Mouse (Mus musculus): ENCODE results near the gene Itga11. TPM values are rescaled to one million over a fixed set of nuclear protein-coding genes. Genes with fewer than 3 reads are reported as not detected.

The Itga11 gene
- 1.4 and 2.0 TPM in 2 replicates for polyA plus RNA-seq (2014; fragmentation: Nextera tagmentation; extraction: Ambion mirVana)

DNA sequence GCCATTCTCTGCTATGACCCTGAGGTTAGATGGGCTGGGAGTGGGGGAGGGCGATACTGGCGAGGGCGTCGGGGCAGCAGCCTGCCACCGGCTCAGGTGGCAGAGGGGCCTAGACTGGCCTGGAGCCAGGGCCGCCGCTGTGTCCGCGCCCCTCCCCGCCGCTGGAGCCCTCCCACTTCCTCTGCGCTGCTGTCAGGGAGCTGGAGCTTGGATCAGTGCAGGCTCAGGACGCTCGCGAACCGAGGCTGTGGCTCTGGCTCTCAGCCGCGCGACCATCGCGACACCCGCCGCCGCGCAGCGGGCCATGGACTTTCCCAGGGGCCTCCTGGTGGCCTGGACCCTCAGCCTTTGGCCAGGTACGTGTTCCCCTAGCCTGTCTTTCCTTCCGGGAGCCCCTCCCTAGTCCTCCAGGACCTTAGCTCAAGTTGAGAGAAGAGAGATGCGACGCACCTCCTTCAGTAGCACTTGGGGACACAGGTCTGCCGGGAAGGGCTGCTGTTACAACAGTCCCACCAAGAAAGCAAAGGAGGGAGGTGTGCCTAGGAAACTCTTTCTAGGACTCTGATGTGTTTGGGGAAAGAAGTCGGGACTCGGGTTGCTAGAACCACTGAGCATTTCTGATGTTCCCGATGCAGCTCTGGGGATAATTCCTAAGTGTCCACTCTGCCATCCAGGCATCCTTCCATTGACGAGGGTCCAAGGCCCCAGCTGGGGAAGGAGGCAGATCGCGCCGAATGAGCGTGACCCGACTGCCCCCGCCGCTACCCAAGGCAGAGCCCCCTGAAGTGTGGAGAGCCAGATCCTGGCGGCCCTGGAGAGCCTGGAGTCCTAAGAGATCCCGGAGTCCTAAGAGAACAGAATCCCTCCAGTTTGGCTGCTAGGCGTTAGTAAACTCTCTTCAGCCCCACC, at the start of gene Itga11:
TSS of gene Itga11 (plus strand) at position 186 of the 909 bp plus-strand sequence.
- 1% methylated on average over 45 of the region's 45 CpGs for WGBS

DNA sequence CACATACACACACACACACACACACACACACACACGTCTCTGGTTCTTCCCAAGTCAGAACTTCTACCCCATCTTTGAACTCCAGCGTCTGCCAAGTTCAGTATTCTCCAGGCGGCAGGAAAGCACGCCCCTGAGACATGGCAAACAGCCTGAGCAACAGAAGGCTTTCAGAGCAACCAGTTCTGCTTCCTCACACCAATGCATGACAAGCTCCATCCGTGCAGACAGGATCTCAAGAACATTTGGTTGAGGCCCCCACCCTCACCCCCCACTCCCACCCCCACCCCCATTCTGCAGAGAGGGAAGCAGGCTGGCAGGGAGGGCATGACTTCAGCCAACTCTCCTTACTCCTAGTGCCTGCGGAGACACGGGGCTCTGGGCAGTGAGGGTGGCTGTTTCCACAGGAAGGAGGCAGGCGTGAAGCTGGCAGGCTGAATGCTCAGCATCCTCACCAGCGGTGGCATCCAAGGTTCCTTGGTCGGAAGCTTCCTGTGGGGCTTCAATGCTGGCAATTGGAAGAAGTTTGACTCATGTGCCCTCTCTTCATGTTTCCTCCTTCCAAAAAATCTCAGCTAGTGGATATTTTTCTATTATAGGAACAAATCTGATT, 46.9 kb upstream of the Itga11 start:
- ATAC-seq (ENCODE audit: insufficient number of reproducible peaks, insufficient read depth, low FRiP score, low read depth) = no peak
- no peak overlapping the region for H3K4me3 ChIP-seq (ENCODE audit: low read depth, low read length)
- H3K9ac ChIP-seq (replicated peaks; ENCODE audit: low read depth, low read length) = no peak overlapping the region
- no peaks in the 10 kb centered on the region for H3K27me3 ChIP-seq (ENCODE audit: control insufficient read depth, insufficient read depth, low read length)
- no peaks in the 10 kb centered on the region for H3K4me1 ChIP-seq (ENCODE audit: control insufficient read depth, insufficient read depth, low read length)
- 73% methylated on average over 10 of the region's 10 CpGs for WGBS
- no peaks in the 10 kb centered on the region for H3K36me3 ChIP-seq (ENCODE audit: control insufficient read depth, insufficient read depth, low read length)
- no peaks in the 10 kb centered on the region for H3K9me3 ChIP-seq (ENCODE audit: control insufficient read depth, low read depth, low read length)
- no peak overlapping the region for H3K27ac ChIP-seq (ENCODE audit: low read length)
- H3K4me2 ChIP-seq (replicated peaks; ENCODE audit: low read depth, low read length) = no peak overlapping the region

More for the DNA sequence above, at the start of gene Itga11:
- H3K4me1 ChIP-seq (ENCODE audit: control insufficient read depth, insufficient read depth, low read length) = 0 out of 2 replicates have a peak, but pooled peaks cover 11% of the 10 kb centered on the region
- ATAC-seq (ENCODE audit: insufficient number of reproducible peaks, insufficient read depth, low FRiP score, low read depth) = peak; percentile 56; the same call in 1 of the 2 replicates
- no peak within 1 kb of the TSS for H3K27ac ChIP-seq (ENCODE audit: low read length)
- H3K4me3 ChIP-seq (ENCODE audit: low read depth, low read length) = peak within 1 kb of the TSS; percentile 44
- H3K4me2 ChIP-seq (replicated peaks; ENCODE audit: low read depth, low read length) = peak within 1 kb of the TSS; percentile 93
- H3K9ac ChIP-seq (replicated peaks; ENCODE audit: low read depth, low read length) = peak within 1 kb of the TSS; percentile 18; the same call in 1 of the 2 replicates
- H3K36me3 ChIP-seq (ENCODE audit: control insufficient read depth, insufficient read depth, low read length) = no peaks in the 10 kb centered on the region
- H3K27me3 ChIP-seq (ENCODE audit: control insufficient read depth, insufficient read depth, low read length) = peaks cover 9% of the 10 kb centered on the region; the same call in 1 of the 2 replicates
- H3K9me3 ChIP-seq (ENCODE audit: control insufficient read depth, low read depth, low read length) = no peaks in the 10 kb centered on the region

DNA sequence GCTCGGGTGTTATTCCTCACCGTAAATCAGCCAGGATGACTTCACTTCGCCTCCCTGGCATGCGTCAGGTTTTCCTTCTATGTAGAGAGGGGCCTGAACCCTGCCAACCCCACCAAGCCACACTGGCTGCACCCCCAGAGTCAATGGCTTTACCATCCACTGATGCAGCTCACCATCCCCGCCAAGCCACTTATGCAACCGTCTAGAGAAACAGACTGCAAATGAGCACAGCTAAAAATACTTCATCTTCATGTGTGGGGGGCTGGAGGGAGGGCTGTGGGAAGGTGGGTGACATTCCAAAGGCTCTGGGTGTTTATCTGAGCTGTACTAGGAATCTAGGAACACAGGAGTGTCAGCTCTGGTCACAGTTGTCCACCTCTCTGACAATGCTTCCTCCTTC, 45.2 kb upstream of the Itga11 start:
- Histone ChIP-seq H3K4me3 (ENCODE audit: low read depth, low read length) (no peak overlapping the region), H3K9ac (replicated peaks; ENCODE audit: low read depth, low read length) (no peak overlapping the region), H3K27ac (ENCODE audit: low read length) (no peak overlapping the region), H3K27me3 (ENCODE audit: control insufficient read depth, insufficient read depth, low read length) (no peaks in the 10 kb centered on the region), H3K36me3 (ENCODE audit: control insufficient read depth, insufficient read depth, low read length) (no peaks in the 10 kb centered on the region), H3K9me3 (ENCODE audit: control insufficient read depth, low read depth, low read length) (no peaks in the 10 kb centered on the region), H3K4me2 (replicated peaks; ENCODE audit: low read depth, low read length) (no peak overlapping the region), H3K4me1 (ENCODE audit: control insufficient read depth, insufficient read depth, low read length) (no peaks in the 10 kb centered on the region)
- ATAC-seq (ENCODE audit: insufficient number of reproducible peaks, insufficient read depth, low FRiP score, low read depth) = no peak
- 49% methylated on average over 6 of the region's 6 CpGs for WGBS

DNA sequence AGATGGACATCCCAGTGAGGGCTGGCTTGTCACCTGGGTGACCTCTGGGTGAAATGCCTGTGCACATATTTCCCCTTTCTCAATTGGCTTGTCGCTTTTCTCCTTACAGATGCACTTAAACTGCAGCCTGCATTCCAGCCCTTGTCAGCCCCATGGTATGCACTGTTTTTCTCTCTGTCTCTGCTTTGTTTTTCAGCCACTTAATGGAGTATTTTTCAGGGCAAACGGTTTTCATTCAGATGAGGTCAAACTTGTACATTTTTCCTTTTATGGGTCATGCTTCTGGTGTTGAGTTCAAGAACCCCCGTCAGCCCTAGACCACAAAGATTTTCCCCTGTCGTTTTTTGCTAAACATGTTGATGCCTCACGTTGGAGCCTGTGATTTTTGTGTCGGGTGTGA, 39.6 kb upstream of the Itga11 start:
- no peak overlapping the region for H3K4me2 ChIP-seq (replicated peaks; ENCODE audit: low read depth, low read length)
- no peaks in the 10 kb centered on the region for H3K9me3 ChIP-seq (ENCODE audit: control insufficient read depth, low read depth, low read length)
- no peaks in the 10 kb centered on the region for H3K27me3 ChIP-seq (ENCODE audit: control insufficient read depth, insufficient read depth, low read length)
- H3K36me3 ChIP-seq (ENCODE audit: control insufficient read depth, insufficient read depth, low read length) = no peaks in the 10 kb centered on the region
- H3K9ac ChIP-seq (replicated peaks; ENCODE audit: low read depth, low read length) = no peak overlapping the region
- H3K4me3 ChIP-seq (ENCODE audit: low read depth, low read length) = no peak overlapping the region
- no peak overlapping the region for H3K27ac ChIP-seq (ENCODE audit: low read length)
- WGBS = 31% methylated on average over 6 of the region's 6 CpGs
- no peak for ATAC-seq (ENCODE audit: insufficient number of reproducible peaks, insufficient read depth, low FRiP score, low read depth)
- H3K4me1 ChIP-seq (ENCODE audit: control insufficient read depth, insufficient read depth, low read length) = no peaks in the 10 kb centered on the region

DNA sequence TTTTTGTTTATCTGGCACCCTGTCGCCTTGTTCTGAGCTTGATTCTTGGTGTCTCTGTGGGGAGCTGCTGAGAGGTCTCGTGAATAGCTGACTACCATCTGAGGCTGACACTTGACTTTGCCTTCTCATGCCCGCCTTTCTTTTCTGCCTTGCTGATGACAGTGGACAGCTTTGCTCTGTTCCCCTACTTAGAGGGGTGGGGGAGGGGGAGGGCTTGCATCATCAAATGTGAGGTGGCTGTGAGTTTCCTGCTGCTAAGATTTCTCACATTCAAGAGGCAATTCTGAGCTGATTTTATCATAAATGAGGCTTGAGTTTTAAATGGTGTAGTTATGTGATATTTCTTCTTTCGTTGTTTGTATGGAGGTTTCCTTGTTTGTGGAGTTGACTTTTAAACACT, 37.9 kb upstream of the Itga11 start:
- H3K27ac ChIP-seq (ENCODE audit: low read length) = no peak overlapping the region
- H3K4me3 ChIP-seq (ENCODE audit: low read depth, low read length) = no peak overlapping the region
- 60% methylated on average over 4 of the region's 4 CpGs for WGBS
- no peaks in the 10 kb centered on the region for H3K36me3 ChIP-seq (ENCODE audit: control insufficient read depth, insufficient read depth, low read length)
- no peaks in the 10 kb centered on the region for H3K9me3 ChIP-seq (ENCODE audit: control insufficient read depth, low read depth, low read length)
- no peak overlapping the region for H3K9ac ChIP-seq (replicated peaks; ENCODE audit: low read depth, low read length)
- ATAC-seq (ENCODE audit: insufficient number of reproducible peaks, insufficient read depth, low FRiP score, low read depth) = no peak
- H3K4me1 ChIP-seq (ENCODE audit: control insufficient read depth, insufficient read depth, low read length) = no peaks in the 10 kb centered on the region
- H3K27me3 ChIP-seq (ENCODE audit: control insufficient read depth, insufficient read depth, low read length) = no peaks in the 10 kb centered on the region
- H3K4me2 ChIP-seq (replicated peaks; ENCODE audit: low read depth, low read length) = no peak overlapping the region

DNA sequence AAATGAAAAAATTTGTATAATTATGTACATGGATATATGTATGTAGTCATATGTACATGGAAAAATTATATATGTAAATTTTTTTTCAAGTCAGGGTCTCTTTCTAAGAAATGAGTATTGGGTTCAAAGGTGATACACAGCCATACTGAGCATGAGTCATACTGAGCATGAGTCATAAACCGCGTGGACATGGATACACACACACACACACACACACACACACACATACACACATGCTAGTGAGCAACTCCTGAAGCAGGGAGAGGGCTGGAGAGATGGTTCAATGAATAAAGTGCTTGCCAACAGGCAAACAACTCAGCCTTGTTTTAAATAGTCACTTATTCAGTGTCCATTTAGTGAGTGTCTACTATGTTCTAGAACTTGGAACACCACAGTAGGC, 37.4 kb upstream of the Itga11 start:
- WGBS = 79% methylated on average over 2 of the region's 2 CpGs
- H3K9me3 ChIP-seq (ENCODE audit: control insufficient read depth, low read depth, low read length) = no peaks in the 10 kb centered on the region
- no peak for ATAC-seq (ENCODE audit: insufficient number of reproducible peaks, insufficient read depth, low FRiP score, low read depth)

DNA sequence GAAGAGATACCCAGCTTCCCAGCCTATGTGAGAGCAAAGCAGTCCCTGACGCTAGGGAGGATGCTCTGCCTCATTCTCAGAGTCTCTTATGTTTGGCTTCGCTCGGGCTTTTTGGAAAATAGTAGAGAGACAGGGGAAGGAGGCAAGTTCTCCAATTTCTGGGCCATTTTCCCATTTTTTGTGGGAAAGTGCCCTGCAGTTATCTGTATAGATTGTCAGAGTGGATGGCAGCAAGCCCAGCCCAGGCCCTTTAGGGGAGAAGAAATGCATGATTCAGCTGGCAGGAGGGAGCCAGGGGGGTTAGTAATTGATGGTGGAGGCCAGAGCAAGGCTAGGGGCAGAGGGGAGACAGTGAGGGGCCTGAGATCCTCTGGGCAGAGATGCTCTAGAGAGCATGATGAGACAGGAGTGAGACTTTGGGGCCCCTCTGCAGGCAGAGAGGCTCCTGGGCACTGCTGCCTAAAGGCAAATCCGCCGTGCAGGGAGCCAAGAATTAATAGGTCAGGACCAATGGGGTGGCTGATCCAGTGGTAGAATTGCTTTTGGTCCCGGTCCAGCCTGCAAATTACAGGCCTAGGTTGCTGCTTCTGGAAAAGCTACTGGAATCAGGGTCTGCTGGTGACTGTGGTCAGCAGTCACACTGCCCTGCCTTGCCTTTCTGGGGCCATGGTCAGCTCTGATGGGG, 31.8 kb upstream of the Itga11 start:
- 67% methylated on average over 6 of the region's 6 CpGs for WGBS
- no peaks in the 10 kb centered on the region for H3K4me1 ChIP-seq (ENCODE audit: control insufficient read depth, insufficient read depth, low read length)
- no peaks in the 10 kb centered on the region for H3K9me3 ChIP-seq (ENCODE audit: control insufficient read depth, low read depth, low read length)
- ATAC-seq (ENCODE audit: insufficient number of reproducible peaks, insufficient read depth, low FRiP score, low read depth) = no peak
- H3K27ac ChIP-seq (ENCODE audit: low read length) = no peak overlapping the region
- no peak overlapping the region for H3K4me2 ChIP-seq (replicated peaks; ENCODE audit: low read depth, low read length)
- no peak overlapping the region for H3K9ac ChIP-seq (replicated peaks; ENCODE audit: low read depth, low read length)
- H3K27me3 ChIP-seq (ENCODE audit: control insufficient read depth, insufficient read depth, low read length) = no peaks in the 10 kb centered on the region
- no peak overlapping the region for H3K4me3 ChIP-seq (ENCODE audit: low read depth, low read length)
- no peaks in the 10 kb centered on the region for H3K36me3 ChIP-seq (ENCODE audit: control insufficient read depth, insufficient read depth, low read length)

More for the DNA sequence above, 37.4 kb upstream of the Itga11 start:
- no peak overlapping the region for H3K4me2 ChIP-seq (replicated peaks; ENCODE audit: low read depth, low read length)
- no peaks in the 10 kb centered on the region for H3K4me1 ChIP-seq (ENCODE audit: control insufficient read depth, insufficient read depth, low read length)
- no peak overlapping the region for H3K27ac ChIP-seq (ENCODE audit: low read length)
- H3K9ac ChIP-seq (replicated peaks; ENCODE audit: low read depth, low read length) = no peak overlapping the region
- no peaks in the 10 kb centered on the region for H3K36me3 ChIP-seq (ENCODE audit: control insufficient read depth, insufficient read depth, low read length)
- no peaks in the 10 kb centered on the region for H3K27me3 ChIP-seq (ENCODE audit: control insufficient read depth, insufficient read depth, low read length)
- H3K4me3 ChIP-seq (ENCODE audit: low read depth, low read length) = no peak overlapping the region

DNA sequence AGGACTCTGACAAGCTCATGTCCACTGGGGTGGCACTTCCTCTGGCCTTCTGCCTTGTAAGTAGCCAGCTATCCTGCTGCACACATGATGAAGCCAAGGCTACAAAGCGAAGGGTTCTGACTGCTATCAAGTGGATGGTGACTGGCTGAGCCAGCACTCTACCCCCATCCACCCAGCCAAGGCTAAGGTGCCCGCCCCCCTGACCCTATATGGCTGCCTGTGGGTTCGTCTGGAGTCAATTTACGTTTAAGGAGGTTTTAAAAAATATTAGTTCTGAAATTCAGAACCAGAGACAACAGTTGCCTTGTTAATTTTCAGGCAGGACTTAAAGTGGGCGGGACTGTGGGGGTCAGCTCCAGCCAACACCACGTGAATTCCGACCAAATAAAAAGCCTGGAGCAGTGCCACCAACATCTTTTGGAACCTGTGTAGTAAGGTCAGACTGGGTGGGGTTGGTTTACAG, 30.9 kb upstream of the Itga11 start:
- no peak for ATAC-seq (ENCODE audit: insufficient number of reproducible peaks, insufficient read depth, low FRiP score, low read depth)
- Histone ChIP-seq H3K27me3 (ENCODE audit: control insufficient read depth, insufficient read depth, low read length) (no peaks in the 10 kb centered on the region), H3K4me1 (ENCODE audit: control insufficient read depth, insufficient read depth, low read length) (no peaks in the 10 kb centered on the region)

More for the DNA sequence above, 30.9 kb upstream of the Itga11 start:
- no peak overlapping the region for H3K9ac ChIP-seq (replicated peaks; ENCODE audit: low read depth, low read length)
- WGBS = 54% methylated on average over 7 of the region's 7 CpGs
- H3K9me3 ChIP-seq (ENCODE audit: control insufficient read depth, low read depth, low read length) = no peaks in the 10 kb centered on the region
- H3K36me3 ChIP-seq (ENCODE audit: control insufficient read depth, insufficient read depth, low read length) = no peaks in the 10 kb centered on the region
- no peak overlapping the region for H3K4me3 ChIP-seq (ENCODE audit: low read depth, low read length)
- no peak overlapping the region for H3K4me2 ChIP-seq (replicated peaks; ENCODE audit: low read depth, low read length)
- H3K27ac ChIP-seq (ENCODE audit: low read length) = no peak overlapping the region
